Mouse (Mus musculus) layer of hippocampus, postnatal 14 days (tissue): Measurements from ENCODE around the gene Ddx1. TPM values are rescaled to one million over a fixed set of nuclear protein-coding genes. Genes with fewer than 3 reads are reported as not detected.

Experiments used
- DNase-seq, 2 experiments: peaks; one replicate each; pipeline ENCODE4 v3.0.0; 2021 to 2022; ENCODE audit warnings: low spot score in 2 of 2, mixed read lengths in 1 of 2
- long read RNA-seq, 2 experiments: library from polyadenylated mRNA; stranded (forward); transcript quantifications; one replicate each; pipeline ENCODE4 v2.0.0; 2021
- total RNA-seq, 2 experiments: library from RNA; stranded (reverse); gene quantifications; 2 replicates each; pipeline ENCODE4 v1.2.3; 2021

Ddx1 gene
- total RNA-seq, result 100 to 1,000 TPM; 130 to 131 TPM
- long read RNA-seq, experiment 1, full-length matches to known transcripts, result 205 of 219 reads
- long read RNA-seq, experiment 1, partial matches to known transcripts, result 4 of 219 reads
- long read RNA-seq, experiment 1, other reads (novel, unspliced or antisense), result 10 of 219 reads
- long read RNA-seq, experiment 2, full-length matches to known transcripts, result 212 of 231 reads
- long read RNA-seq, experiment 2, partial matches to known transcripts, result 10 of 231 reads
- long read RNA-seq, experiment 2, other reads (novel, unspliced or antisense), result 9 of 231 reads

GRCm38 (mm10) chr12:13248691-13249572 is at the start of gene Ddx1:
TSS of gene Ddx1 (minus strand) at chr12:13249213.
- DNase-seq, result peak; percentile 86 to 87

- DNase-seq, result peak in 1 of 2 experiments; percentile 45
Observed at GRCm38 (mm10) chr12:13293421-13293881, 44.4 kb upstream of the Ddx1 start.

- no peak for DNase-seq
Observed at GRCm38 (mm10) chr12:13291453-13291852, 42.4 kb upstream of the Ddx1 start.

GRCm38 (mm10) chr12:13269570-13270390 is 20.8 kb upstream of the Ddx1 start:
- no peak for DNase-seq

- peak; percentile 85 to 88 for DNase-seq
Observed at GRCm38 (mm10) chr12:13268826-13269449, 19.9 kb upstream of the Ddx1 start, which contains the start of gene Nbas. TSS of gene Nbas (plus strand) at chr12:13269133.

GRCm38 (mm10) chr12:13268412-13268811 is 19.4 kb upstream of the Ddx1 start:
- no peak for DNase-seq

GRCm38 (mm10) chr12:13255701-13256100 is 6.7 kb upstream of the Ddx1 start:
- no peak for DNase-seq

GRCm38 (mm10) chr12:13255068-13255467 is 6.1 kb upstream of the Ddx1 start:
- DNase-seq, result no peak

- DNase-seq, result no peak
Observed at GRCm38 (mm10) chr12:13249573-13249919, 533 bp upstream of the Ddx1 start.

GRCm38 (mm10) chr12:13242453-13242852 is 6.6 kb downstream of the Ddx1 start:
- no peak for DNase-seq

- no peak for DNase-seq
Observed at GRCm38 (mm10) chr12:13218101-13218514, 30.9 kb downstream of the Ddx1 start.

GRCm38 (mm10) chr12:13217568-13217967 is 31.4 kb downstream of the Ddx1 start:
- DNase-seq, result no peak

GRCm38 (mm10) chr12:13216501-13217103 is 32.4 kb downstream of the Ddx1 start:
- DNase-seq, result no peak

GRCm38 (mm10) chr12:13214345-13215278 is 34.4 kb downstream of the Ddx1 start:
- peak; percentile 92 to 94 for DNase-seq

GRCm38 (mm10) chr12:13211746-13212482 is 37.1 kb downstream of the Ddx1 start:
- peak; percentile 21 to 53 for DNase-seq

GRCm38 (mm10) chr12:13209692-13210377 is 39.2 kb downstream of the Ddx1 start:
- peak; percentile 45 to 89 for DNase-seq

- DNase-seq, result no peak
Observed at GRCm38 (mm10) chr12:13208983-13209451, 40.0 kb downstream of the Ddx1 start.

GRCm38 (mm10) chr12:13208517-13208916 is 40.5 kb downstream of the Ddx1 start:
- DNase-seq, result no peak
